Mouse (Mus musculus): Measurements from ENCODE around the gene Lrmda.
"Not testable (repeated sequence)": the region's sequence is repeated elsewhere in the genome, so short reads cannot be mapped to it uniquely, and the experiment has no call there.

Lrmda gene

DNA sequence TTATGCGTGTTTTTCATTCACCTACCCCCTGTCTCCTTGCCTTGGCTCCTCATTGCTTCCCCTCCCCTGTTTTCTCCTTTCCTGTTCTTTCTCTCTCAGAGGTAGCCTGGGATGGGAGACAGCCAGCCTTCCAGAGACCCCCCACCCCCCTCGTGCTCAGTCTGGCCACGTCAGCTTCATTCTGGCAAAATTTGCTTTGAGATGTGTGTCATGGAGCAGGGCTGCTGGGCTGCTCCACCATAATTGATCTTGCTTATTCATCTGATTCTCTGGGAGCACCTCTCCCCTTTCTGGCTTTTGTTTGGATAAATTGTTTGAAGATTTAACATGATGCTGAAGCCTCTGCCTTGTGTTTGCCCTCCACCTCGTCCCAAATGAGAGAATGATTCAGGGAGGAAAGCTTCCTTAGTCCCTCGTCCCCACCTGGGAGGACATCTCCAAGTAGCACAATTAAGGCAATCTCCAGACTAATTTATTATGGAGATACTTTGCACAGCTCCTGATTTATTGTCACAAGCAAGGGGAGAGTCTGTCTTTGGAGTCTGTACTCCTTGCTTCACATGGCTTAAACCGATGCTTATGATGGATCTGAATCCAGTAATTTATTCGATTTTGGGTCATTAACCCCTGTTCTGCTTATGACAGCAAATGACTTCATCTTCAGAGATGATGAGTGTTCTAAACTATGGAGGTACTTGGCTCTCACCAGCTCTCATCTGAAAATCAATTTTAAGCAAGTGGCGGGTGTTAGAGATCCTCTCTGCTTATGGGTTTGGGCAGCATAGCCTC is 526.6 kb downstream of the Lrmda start:
- DNase-seq, result no peak

DNA sequence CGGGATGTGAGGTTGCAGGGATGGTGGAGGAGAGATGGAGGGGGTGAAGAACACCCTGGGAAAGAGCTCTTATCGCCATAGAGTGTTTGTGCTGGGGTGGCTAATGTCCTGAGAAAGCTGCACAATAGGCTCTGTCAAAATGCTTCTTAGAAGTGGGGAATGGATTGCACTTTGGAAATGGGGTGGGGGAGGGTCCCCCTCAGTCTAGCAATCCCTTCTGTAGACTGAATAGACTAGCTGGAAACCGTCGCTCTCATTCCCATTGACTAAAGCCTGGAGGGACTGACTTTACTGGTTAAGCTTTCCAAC is 527.1 kb downstream of the Lrmda start:
- DNase-seq, result no peak

DNA sequence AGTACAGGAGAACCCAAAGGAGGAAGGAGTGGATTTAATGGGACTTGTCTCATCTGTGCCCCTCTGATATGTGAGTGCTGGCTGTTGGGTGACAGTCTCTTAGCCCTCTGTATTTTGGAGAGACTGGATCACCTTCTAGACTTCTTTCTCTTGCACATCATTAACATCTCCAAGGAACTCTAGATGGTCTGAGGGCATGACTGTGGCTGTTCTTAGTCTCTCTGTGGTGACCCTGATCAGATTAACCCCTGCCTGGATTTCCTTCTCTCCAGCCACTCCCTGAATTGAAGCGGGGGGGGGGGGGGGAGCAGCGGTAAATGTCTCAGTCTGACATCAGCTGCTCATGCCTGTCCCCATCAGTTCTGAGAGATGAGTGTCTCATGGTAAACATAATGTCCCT is 528.8 kb downstream of the Lrmda start:
- no peak for DNase-seq

DNA sequence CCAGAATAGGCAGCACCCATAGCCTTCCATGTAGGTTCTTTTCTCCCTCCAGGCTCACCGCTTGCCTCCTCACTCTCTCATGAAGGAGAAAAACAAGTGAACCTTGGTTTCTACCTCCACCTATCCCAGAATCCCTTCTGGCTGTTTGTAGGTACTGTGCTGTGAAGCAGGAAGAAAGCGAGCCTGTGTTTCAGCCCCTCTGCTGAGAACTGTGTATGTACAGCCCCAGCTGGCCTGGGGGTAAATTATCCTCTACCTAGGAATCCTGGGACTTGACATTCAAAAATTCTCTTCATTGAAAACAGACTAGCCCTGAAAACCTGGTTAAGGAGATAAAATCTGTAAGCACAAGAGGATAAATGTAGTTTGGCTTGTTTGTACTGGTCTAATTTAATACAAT is 529.7 kb downstream of the Lrmda start:
- no peak for DNase-seq

DNA sequence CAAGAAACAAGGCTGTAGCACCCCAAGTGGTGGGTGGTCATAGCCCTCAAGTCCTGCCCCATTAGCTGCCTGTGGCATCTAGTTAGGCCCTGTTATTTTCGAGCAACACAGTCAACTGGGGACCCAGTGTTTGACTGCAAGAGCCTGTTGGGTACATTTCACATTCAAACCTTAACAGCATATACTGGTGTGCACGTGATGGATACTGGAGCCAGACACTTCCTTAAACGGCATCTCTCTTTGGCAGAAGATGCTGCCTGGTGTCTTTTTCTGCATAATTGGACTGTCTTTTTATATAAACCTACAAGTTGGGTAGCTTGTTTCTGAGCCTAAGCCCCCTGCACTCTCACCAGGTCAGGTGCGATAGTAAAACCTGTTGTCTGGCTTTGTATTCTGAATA is 532.8 kb downstream of the Lrmda start:
- DNase-seq, result no peak

DNA sequence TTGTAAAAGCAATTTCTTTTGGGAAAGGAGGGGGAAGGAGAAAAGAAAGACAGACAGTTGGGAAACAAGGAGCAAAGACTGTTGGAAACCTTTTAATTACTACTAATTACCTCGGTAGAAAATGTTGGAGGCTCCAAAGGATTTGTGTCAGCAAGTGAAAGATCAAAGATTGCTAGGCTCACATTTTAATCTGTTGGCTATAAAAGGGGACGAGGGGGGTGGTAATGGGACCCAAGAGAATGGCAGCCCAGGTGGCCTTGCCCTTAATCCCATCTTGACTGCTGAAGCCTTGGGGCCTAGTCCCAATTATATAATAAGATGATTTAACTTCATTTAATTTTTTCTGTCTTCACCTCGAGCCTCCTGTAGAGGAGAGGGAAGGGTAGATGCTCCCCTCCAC is 533.3 kb downstream of the Lrmda start:
- no peak for DNase-seq

DNA sequence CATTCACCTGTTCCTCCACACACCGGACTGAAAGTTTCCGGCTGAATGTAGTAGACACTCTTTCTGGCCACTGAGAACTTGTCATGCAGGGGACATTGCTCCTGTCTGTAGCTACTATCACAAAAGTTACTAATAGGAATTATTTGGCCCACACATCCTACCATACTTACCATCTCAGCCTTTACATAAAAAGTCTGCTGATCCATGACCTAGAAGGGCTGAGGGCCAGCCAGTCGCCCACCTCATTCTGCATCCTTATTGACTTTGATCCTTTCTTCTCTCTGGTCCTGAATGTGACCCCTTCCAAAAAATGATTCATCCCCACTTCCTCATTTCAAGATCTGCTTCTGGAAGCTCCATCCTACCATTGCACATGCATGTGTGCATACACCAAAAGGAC is 534.2 kb downstream of the Lrmda start:
- DNase-seq, result no peak

DNA sequence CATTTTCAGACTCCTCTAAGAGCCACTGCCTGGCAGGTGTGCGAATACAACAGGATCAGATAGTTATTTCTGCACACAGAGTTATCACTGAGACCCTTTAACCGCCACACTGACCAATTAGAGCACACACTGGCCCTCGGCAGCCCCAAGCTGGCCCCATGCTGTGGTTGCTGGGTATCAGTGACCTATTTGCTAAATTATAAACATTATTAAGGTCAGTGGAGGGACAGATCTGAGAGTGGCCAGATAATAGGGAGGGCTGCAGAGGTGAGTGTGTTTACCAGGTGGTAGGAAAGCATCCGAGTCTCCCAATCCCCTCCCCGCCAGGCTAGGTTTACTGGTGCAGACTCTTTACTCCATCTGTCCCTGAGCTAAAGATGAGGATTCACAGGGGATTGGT is 553.0 kb downstream of the Lrmda start:
- DNase-seq, result no peak

DNA sequence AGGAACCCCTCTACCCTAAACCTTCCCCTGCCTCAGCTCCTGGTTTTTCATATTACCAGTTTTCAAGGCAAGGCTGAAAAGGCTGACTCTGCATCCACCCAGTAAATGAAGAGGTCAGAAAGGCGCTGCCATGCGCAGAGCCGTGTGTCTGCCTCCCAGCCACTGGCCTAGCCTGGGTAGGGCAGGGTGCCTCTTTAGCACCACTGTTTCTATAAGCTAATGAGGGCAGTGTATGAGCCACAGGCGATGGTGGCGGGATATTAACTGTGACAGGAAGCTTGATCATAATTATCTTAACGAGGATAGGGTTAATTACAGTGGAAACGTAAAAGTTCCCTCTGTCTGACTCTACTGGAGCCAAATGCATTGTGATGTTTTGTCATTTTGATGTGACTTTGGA is 554.1 kb downstream of the Lrmda start:
- no peak for DNase-seq

DNA sequence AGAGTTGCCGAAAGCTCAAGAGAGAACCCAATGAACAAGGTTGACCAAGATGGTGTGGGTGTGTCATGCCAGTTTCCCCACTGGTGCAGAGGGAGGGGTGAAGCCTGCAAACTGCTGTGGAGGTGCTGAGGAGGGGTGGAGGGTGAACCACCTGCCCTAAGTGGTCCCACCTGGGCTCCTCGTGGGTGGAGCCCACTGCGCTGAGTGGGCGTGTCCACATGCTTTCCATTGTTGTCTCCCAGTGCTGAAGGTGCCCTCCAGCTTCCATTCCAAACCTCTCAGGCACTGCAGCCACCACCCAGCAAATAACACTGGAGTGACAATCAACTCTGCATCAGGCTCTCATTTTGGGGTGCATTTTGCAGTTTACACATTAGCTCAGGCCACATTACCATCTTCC is 554.5 kb downstream of the Lrmda start:
- DNase-seq, result no peak

DNA sequence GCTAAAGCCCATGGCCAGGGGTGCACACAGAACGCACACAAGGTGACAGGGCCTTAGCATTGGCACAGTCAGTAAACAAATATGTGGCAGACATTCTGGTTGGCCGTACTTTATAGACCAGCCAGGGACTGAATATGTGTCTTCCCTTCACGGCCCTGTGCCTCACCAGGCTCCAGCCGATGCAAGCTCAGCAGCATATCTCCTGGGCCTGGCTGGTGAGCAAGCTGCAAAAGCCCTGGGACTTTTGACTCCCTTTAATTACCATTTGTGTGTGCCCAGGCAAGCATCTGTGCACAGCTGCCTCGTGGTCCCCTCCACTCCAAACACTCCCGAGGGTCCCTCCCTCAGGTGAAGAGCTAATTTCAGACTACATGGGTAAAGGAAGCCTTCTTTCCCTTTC is 556.9 kb downstream of the Lrmda start:
- peak; percentile 34 for DNase-seq

DNA sequence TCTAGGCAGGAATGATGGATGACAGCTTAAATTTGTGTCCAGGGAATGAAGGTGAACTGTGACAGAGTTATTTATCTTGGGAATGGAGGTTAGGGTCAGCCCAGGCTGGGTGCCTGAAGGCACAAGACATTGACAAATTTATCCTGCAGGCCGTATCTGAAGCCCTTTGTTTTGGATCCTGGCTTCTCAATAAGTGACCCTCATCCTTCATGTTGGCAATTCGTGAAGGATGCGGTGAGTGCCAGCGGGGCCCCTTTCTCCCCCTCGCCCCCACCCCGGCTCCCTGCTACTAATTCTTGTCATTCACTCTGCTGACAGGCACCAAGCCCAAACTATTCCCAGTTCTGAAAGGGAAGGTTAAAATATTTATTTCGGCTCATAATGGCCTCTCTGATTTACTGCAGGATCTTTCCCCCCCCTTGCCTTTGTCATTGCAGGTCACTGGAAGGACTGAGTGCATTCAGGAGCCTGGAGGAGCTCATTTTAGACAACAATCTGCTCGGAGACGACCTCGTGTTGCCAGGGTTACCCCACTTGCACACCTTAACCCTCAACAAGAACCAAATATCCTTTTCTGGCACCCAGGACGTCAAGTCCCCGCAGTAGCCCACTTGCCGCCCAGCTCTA is 558.0 kb downstream of the Lrmda start:
- peak; percentile 34 for DNase-seq

DNA sequence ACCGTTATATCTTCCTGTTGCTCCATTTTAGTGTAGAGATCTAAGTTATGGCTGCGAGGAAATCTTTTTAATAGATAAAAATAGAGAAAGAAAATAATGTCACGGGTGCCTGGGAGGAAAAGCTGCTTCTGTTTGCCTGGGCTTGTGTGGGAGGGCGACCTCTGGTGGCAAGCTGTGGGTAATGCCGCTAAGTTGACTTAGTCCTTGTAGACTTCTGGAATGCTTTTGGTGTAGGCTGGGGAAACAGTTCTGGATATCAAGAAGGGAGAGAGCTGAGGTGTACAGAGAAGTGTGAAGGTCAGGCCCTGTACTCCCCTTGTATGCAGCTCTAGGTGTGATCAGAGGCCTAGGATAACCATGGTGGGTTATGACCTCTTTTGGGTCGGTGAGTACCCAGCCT is 558.7 kb downstream of the Lrmda start:
- peak; percentile 92 for DNase-seq

DNA sequence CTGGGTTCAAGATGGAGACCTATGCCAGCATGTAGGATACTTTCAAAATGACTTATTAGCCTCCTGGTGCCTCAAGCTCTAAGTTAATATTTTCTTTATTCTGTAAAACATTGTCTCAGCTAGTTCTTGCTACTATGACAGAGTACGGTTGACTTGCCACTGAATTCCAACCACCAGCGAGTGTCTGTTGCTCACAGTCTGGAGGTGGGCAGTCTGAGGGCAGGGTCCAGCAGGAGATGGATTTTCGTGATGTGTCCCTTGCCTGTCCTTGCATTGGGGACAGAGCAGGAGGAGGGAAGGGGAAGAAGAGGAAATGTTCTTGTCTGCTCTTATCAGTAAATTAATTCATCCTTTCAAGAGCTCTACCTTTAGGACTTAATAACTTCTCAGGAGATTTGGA is 559.5 kb downstream of the Lrmda start:
- peak; percentile 43 for DNase-seq

DNA sequence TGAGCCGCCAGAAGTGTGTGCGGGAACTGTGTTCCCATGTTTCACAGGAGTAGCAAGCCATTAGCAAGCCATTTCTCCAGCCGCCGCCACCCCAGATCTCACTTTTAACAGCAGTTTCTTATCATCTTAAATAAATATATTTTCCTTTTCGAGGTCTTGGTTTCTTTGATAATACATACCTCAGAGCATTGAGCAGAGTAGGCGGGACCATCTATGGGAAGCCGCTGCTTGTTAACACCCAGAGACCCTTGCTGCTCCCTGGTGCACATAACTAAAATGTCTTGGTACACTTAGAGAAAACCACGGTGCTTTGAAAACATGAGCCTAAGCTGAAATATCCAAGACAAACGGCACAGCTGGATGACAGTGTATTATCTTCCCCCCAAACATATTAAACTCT is 562.6 kb downstream of the Lrmda start:
- DNase-seq, result no peak

DNA sequence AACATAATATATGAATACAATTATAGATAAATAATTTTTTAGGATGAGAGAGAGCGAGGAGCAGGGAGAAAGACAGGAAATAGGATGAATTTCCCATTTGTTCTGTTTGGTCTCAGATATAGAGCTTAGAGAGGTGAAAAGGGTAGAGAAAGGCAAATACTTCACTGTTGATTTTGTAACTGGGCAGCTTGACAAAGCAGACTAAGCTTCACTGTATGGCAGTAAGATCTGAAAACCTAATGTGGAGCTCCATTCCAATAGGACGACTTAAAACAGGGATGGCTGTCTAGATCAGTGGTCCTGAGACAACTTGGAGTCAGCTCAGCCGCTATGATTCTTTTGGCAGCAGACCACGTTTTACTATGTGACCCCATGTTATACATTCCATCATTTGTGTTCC is 566.8 kb downstream of the Lrmda start:
- DNase-seq, result no peak

DNA sequence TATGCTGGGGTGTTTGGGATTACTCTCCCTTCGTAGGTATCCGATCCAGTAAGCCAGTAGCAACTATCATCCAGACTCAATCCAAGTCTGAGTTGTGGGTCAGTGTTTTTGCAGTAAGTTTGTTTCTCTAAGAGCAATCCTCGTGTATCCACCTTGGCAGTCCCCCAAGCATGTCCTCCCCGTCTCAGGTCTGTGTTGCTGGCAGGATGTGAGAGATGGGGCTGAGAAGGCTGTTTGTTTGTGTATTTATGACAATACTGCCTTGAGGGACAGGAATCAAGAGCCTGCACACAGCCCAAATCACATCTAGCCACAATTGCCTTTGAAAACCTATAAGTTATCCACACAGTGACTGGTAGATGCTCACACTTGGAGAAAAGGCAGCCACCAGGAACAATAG is 567.3 kb downstream of the Lrmda start:
- no peak for DNase-seq

DNA sequence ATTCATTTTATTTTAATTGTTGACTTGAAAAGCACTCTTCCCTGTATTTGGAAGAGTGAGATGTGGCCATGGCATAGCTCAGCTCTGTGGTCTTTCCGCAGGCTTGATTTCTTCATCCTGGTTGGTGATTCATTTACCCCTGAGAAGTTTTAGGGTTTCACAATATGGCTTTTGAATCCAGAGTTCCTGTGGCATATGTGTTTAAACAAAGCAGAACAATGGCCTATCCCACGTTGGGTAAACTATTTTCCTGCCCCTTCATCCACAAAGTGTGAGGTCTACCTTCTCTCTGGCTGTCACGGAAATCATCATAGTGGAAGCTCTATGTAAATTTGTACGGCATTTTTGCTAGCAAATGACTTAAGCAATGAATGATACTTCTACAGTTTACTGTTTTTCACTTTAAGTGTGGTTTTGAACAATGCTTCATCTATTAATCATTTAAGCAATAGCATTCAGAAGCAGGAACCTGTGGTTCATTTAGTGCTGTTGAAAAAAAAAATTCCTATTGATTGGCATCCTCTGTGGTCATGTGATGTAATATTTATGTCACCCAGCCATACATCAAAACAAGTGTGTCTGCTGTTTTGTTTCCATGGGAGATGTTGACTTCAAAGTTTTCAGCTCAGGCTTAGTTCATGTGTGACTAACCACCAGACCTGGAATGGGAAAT is 567.9 kb downstream of the Lrmda start:
- no peak for DNase-seq

DNA sequence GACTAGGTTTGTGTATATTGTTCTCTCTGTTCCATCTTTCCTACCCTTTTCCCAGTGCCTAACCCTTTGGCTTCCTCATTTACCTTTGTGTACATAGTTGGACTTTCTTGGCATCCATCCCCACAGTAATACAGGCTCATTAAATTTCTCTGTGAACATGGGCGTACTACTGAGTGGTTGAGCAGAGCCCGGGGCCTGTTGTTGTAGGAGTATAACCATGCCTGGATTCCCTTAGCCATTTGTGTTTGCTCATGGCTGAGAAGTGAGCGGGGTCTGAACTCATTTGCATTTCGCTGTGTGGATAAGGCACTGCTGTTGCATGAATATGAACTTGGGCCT is 568.4 kb downstream of the Lrmda start:
- DNase-seq, result no peak

DNA sequence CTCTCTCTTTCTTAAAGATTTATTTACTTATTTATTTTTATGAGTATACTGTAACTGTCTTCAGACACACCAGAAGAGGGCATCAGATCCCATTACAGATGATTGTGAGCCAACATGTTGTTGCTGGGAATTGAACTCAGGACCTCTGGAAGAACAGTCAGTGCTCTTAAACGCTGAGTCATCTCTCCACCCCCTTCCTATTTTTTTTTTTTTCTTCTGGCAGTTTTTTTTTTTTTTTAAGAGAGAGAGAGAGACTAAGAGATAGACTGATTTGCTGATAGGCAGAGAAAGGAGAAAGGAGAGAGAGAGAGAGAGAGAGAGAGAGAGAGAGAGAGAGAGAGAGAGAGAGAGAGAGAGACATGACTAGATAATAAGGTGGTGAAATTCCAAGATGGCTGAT is 568.9 kb downstream of the Lrmda start:
- DNase-seq, result not testable (repeated sequence)

DNA sequence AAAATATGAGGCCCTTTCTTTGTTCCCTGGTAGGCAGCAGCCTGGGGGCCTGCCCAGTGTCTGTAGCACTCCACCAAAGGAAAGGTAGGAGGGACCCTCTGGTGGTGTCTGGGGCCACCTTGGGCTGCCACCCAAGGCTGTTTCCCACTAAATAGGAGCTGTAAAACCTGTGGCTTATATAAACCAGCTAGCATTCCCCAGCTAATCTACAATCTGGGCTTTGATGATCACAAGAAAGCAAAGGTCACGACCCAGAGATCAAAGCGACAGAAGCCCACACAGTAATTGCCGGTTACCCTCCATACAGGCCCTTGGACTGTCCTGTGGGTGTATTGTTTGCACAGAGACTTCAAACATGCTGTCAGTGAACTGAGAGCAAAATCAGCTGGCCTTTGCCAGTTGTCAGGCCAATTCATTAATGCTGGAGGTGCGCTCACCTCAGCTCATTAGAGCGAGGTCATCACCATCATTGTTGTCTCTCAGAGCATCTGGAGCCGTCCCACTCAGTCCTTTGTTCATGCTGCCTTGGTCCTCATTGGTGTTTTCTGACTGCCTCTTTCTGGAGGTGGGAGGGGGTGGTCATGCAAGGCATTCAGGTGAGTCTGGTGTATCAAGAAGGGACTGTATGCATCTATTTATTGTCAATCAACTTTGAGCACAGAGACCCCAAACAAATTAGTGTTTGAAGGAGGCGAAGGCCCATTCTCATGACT is 570.1 kb downstream of the Lrmda start:
- DNase-seq, result no peak

DNA sequence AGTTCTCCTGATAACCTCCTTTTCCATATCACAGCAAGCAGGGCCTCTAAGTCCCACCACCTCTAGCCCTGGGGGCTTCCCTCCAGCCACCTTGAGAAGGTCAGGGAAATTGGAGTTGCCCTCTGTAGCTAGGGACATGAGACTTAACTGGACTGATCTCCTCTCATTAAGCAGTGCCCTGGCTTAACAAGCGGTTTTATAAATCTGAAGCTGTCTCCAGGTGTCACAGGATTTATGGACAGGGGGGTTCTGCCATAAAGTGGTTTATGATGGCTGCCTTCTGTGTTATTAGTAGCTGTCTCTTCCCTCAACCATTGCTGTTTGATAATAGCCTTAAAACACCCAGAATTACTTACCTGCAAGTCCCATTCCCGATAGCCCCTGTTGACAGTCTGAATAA is 571.7 kb downstream of the Lrmda start:
- DNase-seq, result no peak

DNA sequence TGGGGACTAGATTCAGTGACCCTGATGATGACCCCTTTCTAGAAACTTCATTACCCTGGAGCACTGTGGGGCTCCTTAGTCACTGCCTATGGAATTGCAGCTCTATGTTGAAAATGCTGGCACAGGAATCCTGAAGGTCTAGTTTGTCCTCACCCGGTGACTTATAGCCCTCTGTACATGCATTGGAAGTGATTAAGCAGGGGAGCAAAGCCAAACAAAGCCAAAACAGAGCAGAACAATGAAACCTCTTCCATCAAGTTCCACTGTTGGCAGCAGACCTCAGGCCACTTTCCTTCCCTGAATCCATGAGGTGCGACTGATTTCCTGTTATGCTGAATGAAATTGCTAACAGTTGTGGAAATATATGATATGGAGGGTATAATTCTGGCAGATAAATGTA is 578.0 kb downstream of the Lrmda start:
- DNase-seq, result no peak

DNA sequence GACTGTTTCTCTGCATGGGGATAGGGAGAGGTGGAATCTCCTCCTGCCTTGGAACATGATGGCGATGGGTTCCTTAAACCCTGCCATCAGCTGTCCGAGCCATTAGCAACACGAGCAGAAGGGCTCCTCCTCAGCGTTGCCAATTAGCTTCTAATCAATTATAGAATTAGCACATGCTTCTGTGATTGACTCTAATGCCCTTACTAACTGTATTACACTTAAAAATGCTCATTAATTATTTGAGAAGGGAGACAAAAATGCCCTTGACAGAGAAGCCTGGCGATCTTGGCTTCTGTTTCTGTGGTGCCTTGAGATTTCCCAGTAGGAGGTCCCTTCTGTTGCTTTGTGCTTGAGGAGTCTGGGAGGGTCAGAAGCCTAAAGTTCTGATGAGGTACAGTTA is 579.1 kb downstream of the Lrmda start:
- DNase-seq, result no peak
